8 mouse cellular contexts compared by ENCODE assay signal in genomic region chr6:51169971-51170411, GRCm38 (mm10).
DNase-seq lines count a peak whose midpoint lies in the region; ATAC-seq and TF ChIP-seq lines count a peak whose summit lies in the region.

No protein-coding gene starts in this region.

- peak overlapping the region; percentile 41 for H3ac ChIP-seq in C2C12 (ENCODE audit: control insufficient read depth, insufficient read length, low read depth)

- H3K4me3 ChIP-seq in C2C12 (ENCODE audit: insufficient read depth, poor library complexity, severe bottlenecking) = peak overlapping the region; percentile 18
- peak overlapping the region; percentile 11; the same call in 1 of the 2 replicates for H3K4me3 ChIP-seq in brown adipose tissue, adult 24 weeks (ENCODE audit: insufficient read depth, low read depth, low read length)
- peak overlapping the region; percentile 31 for H3K4me3 ChIP-seq in limb, embryonic 15.5 days
- H3K4me3 ChIP-seq in neural tube, embryonic 13.5 days = peak overlapping the region; percentile 14; the same call in 1 of the 2 replicates

- intact Hi-C loops in heart, postnatal 10 days (cut with DNase I) = loop anchor here (1.0 to 10.0 kb wide), 7 partner anchors 39 to 992 kb away; partner anchors contain the start of gene Hoxa2

- H3K9ac ChIP-seq in limb, embryonic 15.5 days = peak overlapping the region; percentile 17; the same call in 1 of the 2 replicates
- peak overlapping the region; percentile 61 for H3K9ac ChIP-seq in neural tube, embryonic 13.5 days

- H3K9me3 ChIP-seq in limb, embryonic 15.5 days = no peaks in the 10 kb centered on the region
- no peaks in the 10 kb centered on the region for H3K9me3 ChIP-seq in neural tube, embryonic 13.5 days

- no peaks in the 10 kb centered on the region for H3K4me1 ChIP-seq in brown adipose tissue, adult 24 weeks (ENCODE audit: control insufficient read depth, insufficient read depth, insufficient read length, low read length)
- peaks cover 48% of the 10 kb centered on the region for H3K4me1 ChIP-seq in limb, embryonic 15.5 days
- peaks cover 52% of the 10 kb centered on the region for H3K4me1 ChIP-seq in neural tube, embryonic 13.5 days (replicated peaks)

- H3K27ac ChIP-seq in brown adipose tissue, adult 24 weeks (replicated peaks; ENCODE audit: low read depth, low read length) = no peak overlapping the region
- H3K27ac ChIP-seq in limb, embryonic 15.5 days = peak overlapping the region; percentile 93
- peak overlapping the region; percentile 75 for H3K27ac ChIP-seq in neural tube, embryonic 13.5 days (replicated peaks)

- no peaks in the 10 kb centered on the region for H3K79me2 ChIP-seq in C2C12 (ENCODE audit: control insufficient read depth, insufficient read depth)

- H3K36me3 ChIP-seq in C2C12 (ENCODE audit: control insufficient read depth, insufficient read depth) = no peaks in the 10 kb centered on the region
- no peaks in the 10 kb centered on the region for H3K36me3 ChIP-seq in limb, embryonic 15.5 days
- H3K36me3 ChIP-seq in neural tube, embryonic 13.5 days = no peaks in the 10 kb centered on the region

- 1% methylated on average over 22 of the region's 22 CpGs for WGBS in limb, embryonic 15.5 days
- 1% methylated on average over 22 of the region's 22 CpGs for WGBS in neural tube, embryonic 13.5 days

- TF ChIP-seq CTCF in C2C12 (IDR thresholded peaks at IDR 0.05; ENCODE audit: control insufficient read depth, insufficient read depth, insufficient read length) = no peak

- no peaks in the 10 kb centered on the region for H3K79me3 ChIP-seq in C2C12 (ENCODE audit: low read depth)

- no peaks in the 10 kb centered on the region for H3K27me3 ChIP-seq in C2C12 (ENCODE audit: control insufficient read depth, insufficient read depth, insufficient read length)
- H3K27me3 ChIP-seq in limb, embryonic 15.5 days = 0 out of 2 replicates have a peak, but pooled peaks cover 6% of the 10 kb centered on the region
- peaks cover 5% of the 10 kb centered on the region; the same call in 1 of the 2 replicates for H3K27me3 ChIP-seq in neural tube, embryonic 13.5 days

- DNase-seq in heart, postnatal 10 days = peak; percentile 50 to 60
- DNase-seq in layer of hippocampus, postnatal 10 days (ENCODE audit: low spot score in 2 of 2) = no peak
- no peak for DNase-seq in adrenal gland, postnatal 14 days
- DNase-seq in ovary, adult 18-20 months (ENCODE audit: low spot score) = no peak

- H3K4me2 ChIP-seq in limb, embryonic 15.5 days = peak overlapping the region; percentile 54
- H3K4me2 ChIP-seq in neural tube, embryonic 13.5 days = peak overlapping the region; percentile 51

- no peak for ATAC-seq in limb, embryonic 15.5 days (ENCODE audit: insufficient number of reproducible peaks, low FRiP score, low TSS enrichment, low read depth)
- ATAC-seq in neural tube, embryonic 13.5 days (ENCODE audit: low read depth) = no peak

TF ChIP-seq in C2C12, 6 proteins besides CTCF, POLR2A, EP300 and RAD21:
- no peak for TF ChIP-seq CEBPB (IDR thresholded peaks at IDR 0.05; ENCODE audit: low read depth)
- no peak for TF ChIP-seq MAX (IDR thresholded peaks at IDR 0.05)
- TF ChIP-seq FOSL1 (IDR thresholded peaks at IDR 0.05; ENCODE audit: insufficient read depth, low read length, poor library complexity, severe bottlenecking) = no peak
- TF ChIP-seq USF1 (IDR thresholded peaks at IDR 0.05; ENCODE audit: low read depth) = no peak
- no peak for TF ChIP-seq MYOG (IDR thresholded peaks at IDR 0.05; ENCODE audit: control insufficient read depth, extremely low read depth, insufficient read length)
- TF ChIP-seq MYOD1 (IDR thresholded peaks at IDR 0.05; ENCODE audit: control insufficient read depth, insufficient read length, low read depth) = no peak

Comparison
In these comparisons a context has a peak if more than half of its experiments do, and no peak if none do; other contexts are left out.
1. DNase-seq: peak in heart, postnatal 10 days (2 of 2); none in layer of hippocampus, postnatal 10 days (0 of 2), adrenal gland, postnatal 14 days (single experiment) and ovary, adult 18-20 months (single experiment).
2. Peak in every context shown above with its lines, with median percentiles within 50 percentile points of each other: H3K4me3 ChIP-seq.